Mouse (Mus musculus): ENCODE data around the gene Xrcc6. TPM values are rescaled to one million over a fixed set of nuclear protein-coding genes. Genes with fewer than 3 reads are reported as not detected.

The Xrcc6 gene
- polyA plus RNA-seq, 1 experiment from 2014 or later: 19.6 TPM

DNA sequence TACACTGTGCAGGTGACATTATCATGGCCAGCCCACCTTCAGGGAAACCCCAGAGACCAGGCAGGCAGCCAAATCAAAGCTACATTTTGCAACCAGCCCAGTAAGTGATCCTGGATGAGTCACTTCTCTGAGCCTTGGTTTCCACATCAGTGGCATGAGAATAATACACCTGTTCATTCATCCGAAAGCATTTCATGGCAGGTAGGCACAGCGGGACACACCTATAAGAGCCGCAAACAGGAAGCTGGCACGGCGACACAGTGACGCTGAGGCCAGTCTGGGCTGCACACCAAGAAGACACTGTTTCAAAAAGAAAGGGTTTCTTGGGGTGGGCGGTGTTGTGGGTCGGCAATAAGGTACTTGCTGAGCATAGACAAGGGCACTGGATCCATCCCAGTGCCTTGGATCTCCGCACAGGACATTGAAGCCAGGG is 33.5 kb upstream of the Xrcc6 start:
- H3K36me3 ChIP-seq (ENCODE audit: insufficient read depth, low read length): no peaks in the 10 kb centered on the region
- DNase-seq (ENCODE audit: low spot score) (no peak), ATAC-seq (no peak)
- TF ChIP-seq EP300 (IDR thresholded peaks at IDR 0.05): no peak
- no peak for TF ChIP-seq CTCF (IDR thresholded peaks at IDR 0.05)
- no peak overlapping the region for H3K9ac ChIP-seq (replicated peaks; ENCODE audit: low read depth)
- H3K4me1 ChIP-seq (ENCODE audit: insufficient read depth, low read depth, low read length): no peaks in the 10 kb centered on the region
- no peak overlapping the region for H3K27ac ChIP-seq (ENCODE audit: low read length)
- H3K9me3 ChIP-seq (ENCODE audit: low read length): no peaks in the 10 kb centered on the region
- no peak overlapping the region for H3K4me3 ChIP-seq (ENCODE audit: low read depth, low read length)
- no peak overlapping the region for H3K4me2 ChIP-seq (replicated peaks; ENCODE audit: low read depth, low read length)
- 88% methylated on average over 9 of the region's 9 CpGs for WGBS
- no peaks in the 10 kb centered on the region for H3K27me3 ChIP-seq (replicated peaks; ENCODE audit: insufficient read depth, low read length)

DNA sequence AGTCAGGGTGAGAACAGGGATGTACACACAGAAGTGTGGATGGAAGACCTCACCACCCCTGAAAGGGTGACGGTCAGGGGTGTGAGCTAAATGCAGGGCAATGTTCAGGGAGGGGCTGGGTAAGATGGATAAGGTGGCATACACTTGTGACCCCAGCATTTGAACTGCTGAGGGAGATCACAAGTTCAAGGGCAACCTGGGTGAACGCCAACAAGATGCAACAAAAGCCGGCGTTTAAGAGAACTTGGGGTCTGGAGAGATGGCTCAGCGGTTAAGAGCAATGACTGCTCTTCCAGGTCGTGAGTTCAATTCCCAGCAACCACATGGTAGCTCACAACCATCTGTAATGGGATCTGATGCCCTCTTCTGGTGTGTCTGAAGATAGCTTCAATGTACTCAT is 32.9 kb upstream of the Xrcc6 start:
- Histone ChIP-seq H3K36me3 (ENCODE audit: insufficient read depth, low read length) (no peaks in the 10 kb centered on the region), H3K4me3 (ENCODE audit: low read depth, low read length) (no peak overlapping the region), H3K4me1 (ENCODE audit: insufficient read depth, low read depth, low read length) (no peaks in the 10 kb centered on the region), H3K9me3 (ENCODE audit: low read length) (no peaks in the 10 kb centered on the region), H3K9ac (replicated peaks; ENCODE audit: low read depth) (no peak overlapping the region), H3K27ac (ENCODE audit: low read length) (no peak overlapping the region), H3K4me2 (replicated peaks; ENCODE audit: low read depth, low read length) (no peak overlapping the region), H3K27me3 (replicated peaks; ENCODE audit: insufficient read depth, low read length) (no peaks in the 10 kb centered on the region)
- WGBS: 89% methylated on average over 6 of the region's 6 CpGs
- ATAC-seq: no peak
- TF ChIP-seq CTCF (IDR thresholded peaks at IDR 0.05) (no peak), EP300 (IDR thresholded peaks at IDR 0.05) (no peak)
- DNase-seq (ENCODE audit: low spot score): no peak

DNA sequence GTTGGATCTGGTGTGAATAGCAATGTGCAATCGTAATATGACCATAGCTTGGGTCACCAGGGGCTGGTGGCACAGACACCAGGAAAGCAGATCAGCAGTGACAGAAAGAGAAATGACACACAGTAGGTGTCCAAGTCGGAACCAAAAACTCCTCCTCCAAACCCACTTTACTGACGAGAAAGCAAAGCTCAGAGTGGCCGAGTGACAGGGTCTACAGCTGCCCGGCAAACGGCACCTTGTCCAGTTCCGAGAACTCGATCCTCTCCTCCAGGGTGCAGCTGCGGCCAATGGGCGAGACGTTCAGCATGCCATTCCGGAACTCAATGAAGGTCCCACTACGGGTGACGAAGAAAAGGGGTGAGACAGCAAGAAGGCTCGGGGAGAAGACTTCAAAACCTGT is 32.2 kb upstream of the Xrcc6 start:
- Histone ChIP-seq H3K27me3 (replicated peaks; ENCODE audit: insufficient read depth, low read length) (no peaks in the 10 kb centered on the region), H3K4me3 (ENCODE audit: low read depth, low read length) (no peak overlapping the region), H3K9me3 (ENCODE audit: low read length) (no peaks in the 10 kb centered on the region), H3K4me1 (ENCODE audit: insufficient read depth, low read depth, low read length) (no peaks in the 10 kb centered on the region), H3K36me3 (ENCODE audit: insufficient read depth, low read length) (no peaks in the 10 kb centered on the region), H3K4me2 (replicated peaks; ENCODE audit: low read depth, low read length) (no peak overlapping the region), H3K27ac (ENCODE audit: low read length) (no peak overlapping the region), H3K9ac (replicated peaks; ENCODE audit: low read depth) (no peak overlapping the region)
- TF ChIP-seq EP300 (IDR thresholded peaks at IDR 0.05) (no peak), CTCF (IDR thresholded peaks at IDR 0.05) (no peak)
- ATAC-seq: no peak
- no peak for DNase-seq (ENCODE audit: low spot score)
- WGBS: 91% methylated on average over 15 of the region's 15 CpGs

DNA sequence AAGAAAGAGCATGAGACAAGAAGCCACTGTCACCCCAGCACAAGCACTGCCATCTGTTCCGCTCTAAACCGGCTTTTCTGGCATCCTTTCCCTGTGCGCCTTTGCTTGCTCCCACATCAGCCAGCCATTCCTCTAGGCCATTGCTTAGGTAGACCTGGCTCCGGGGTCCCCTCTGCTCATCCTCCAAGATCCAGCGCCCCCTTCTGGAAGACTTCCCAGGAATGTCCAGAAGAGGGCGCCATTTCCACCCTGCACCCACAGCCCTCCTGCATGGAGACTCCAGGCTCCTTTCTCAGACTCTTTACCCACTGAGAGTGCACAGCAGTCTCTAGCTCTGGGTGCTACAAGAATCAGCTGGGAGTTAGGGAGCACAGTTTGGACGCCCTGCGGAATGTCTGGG is 31.2 kb upstream of the Xrcc6 start:
- Histone ChIP-seq H3K36me3 (ENCODE audit: insufficient read depth, low read length) (no peaks in the 10 kb centered on the region), H3K27me3 (replicated peaks; ENCODE audit: insufficient read depth, low read length) (no peaks in the 10 kb centered on the region), H3K4me2 (replicated peaks; ENCODE audit: low read depth, low read length) (no peak overlapping the region), H3K4me1 (ENCODE audit: insufficient read depth, low read depth, low read length) (no peaks in the 10 kb centered on the region), H3K9ac (replicated peaks; ENCODE audit: low read depth) (no peak overlapping the region), H3K4me3 (ENCODE audit: low read depth, low read length) (no peak overlapping the region), H3K9me3 (ENCODE audit: low read length) (no peaks in the 10 kb centered on the region), H3K27ac (ENCODE audit: low read length) (no peak overlapping the region)
- peak; percentile 93 for TF ChIP-seq CTCF (IDR thresholded peaks at IDR 0.05)
- no peak for TF ChIP-seq EP300 (IDR thresholded peaks at IDR 0.05)
- DNase-seq (ENCODE audit: low spot score) (peak; percentile 53), ATAC-seq (no peak)
- WGBS: 56% methylated on average over 8 of the region's 8 CpGs

DNA sequence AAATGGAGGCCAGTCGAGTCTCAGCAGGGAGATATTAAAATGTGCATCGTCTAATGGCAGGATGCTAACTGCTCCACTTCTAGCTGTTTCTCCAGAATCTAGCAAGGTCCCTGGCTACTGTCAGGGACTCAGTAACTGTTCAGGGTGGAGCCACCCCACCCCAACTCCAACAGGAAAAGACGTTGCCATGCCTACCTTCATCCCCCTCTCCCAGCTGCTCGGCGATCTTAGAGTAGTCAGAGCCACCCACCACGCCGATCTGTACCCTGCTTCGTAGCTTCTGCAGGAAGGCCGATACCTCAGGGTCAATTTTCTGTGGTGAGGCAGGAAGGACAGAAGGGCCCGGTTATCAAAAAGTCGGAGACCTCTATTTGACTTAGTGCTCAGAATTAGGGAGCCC is 30.0 kb upstream of the Xrcc6 start:
- Histone ChIP-seq H3K27ac (ENCODE audit: low read length) (no peak overlapping the region), H3K4me3 (ENCODE audit: low read depth, low read length) (no peak overlapping the region), H3K9ac (replicated peaks; ENCODE audit: low read depth) (no peak overlapping the region), H3K27me3 (replicated peaks; ENCODE audit: insufficient read depth, low read length) (no peaks in the 10 kb centered on the region), H3K9me3 (ENCODE audit: low read length) (no peaks in the 10 kb centered on the region), H3K4me1 (ENCODE audit: insufficient read depth, low read depth, low read length) (no peaks in the 10 kb centered on the region), H3K4me2 (replicated peaks; ENCODE audit: low read depth, low read length) (no peak overlapping the region), H3K36me3 (ENCODE audit: insufficient read depth, low read length) (no peaks in the 10 kb centered on the region)
- DNase-seq (ENCODE audit: low spot score) (no peak), ATAC-seq (no peak)
- no peak for TF ChIP-seq CTCF (IDR thresholded peaks at IDR 0.05)
- no peak for TF ChIP-seq EP300 (IDR thresholded peaks at IDR 0.05)
- WGBS: 78% methylated on average over 11 of the region's 11 CpGs

DNA sequence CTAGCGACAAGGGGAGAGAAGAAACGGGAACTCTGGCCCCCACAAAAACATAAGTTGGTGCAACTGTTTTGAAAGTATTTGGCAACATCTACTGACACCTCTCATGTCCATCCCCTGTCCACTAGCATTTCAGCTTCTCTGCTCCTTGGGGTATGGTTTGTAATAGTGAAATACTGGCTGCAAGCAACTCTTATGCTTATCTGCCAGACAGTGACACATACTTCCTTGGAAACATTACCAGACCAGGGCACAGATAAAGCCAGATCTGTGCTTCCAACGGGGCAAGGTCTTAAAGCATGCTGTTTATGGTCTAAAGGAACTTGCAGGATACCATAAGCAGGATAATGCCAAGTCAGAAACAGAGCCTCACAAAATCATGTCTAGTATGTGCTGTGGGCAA is 28.7 kb upstream of the Xrcc6 start:
- ATAC-seq: no peak
- H3K27me3 ChIP-seq (replicated peaks; ENCODE audit: insufficient read depth, low read length): no peaks in the 10 kb centered on the region
- no peak overlapping the region for H3K27ac ChIP-seq (ENCODE audit: low read length)
- H3K4me2 ChIP-seq (replicated peaks; ENCODE audit: low read depth, low read length): no peak overlapping the region
- H3K36me3 ChIP-seq (ENCODE audit: insufficient read depth, low read length): no peaks in the 10 kb centered on the region
- no peak overlapping the region for H3K9ac ChIP-seq (replicated peaks; ENCODE audit: low read depth)
- no peak for TF ChIP-seq CTCF (IDR thresholded peaks at IDR 0.05)
- TF ChIP-seq EP300 (IDR thresholded peaks at IDR 0.05): no peak
- H3K4me3 ChIP-seq (ENCODE audit: low read depth, low read length): no peak overlapping the region
- DNase-seq (ENCODE audit: low spot score): no peak
- 70% methylated on average over 3 of the region's 3 CpGs for WGBS
- no peaks in the 10 kb centered on the region for H3K4me1 ChIP-seq (ENCODE audit: insufficient read depth, low read depth, low read length)
- H3K9me3 ChIP-seq (ENCODE audit: low read length): no peaks in the 10 kb centered on the region

Data from lung, postnatal 0 days (tissue).